Mouse (Mus musculus) frontal cortex, postnatal 25 days (tissue): Measurements from ENCODE around the gene Prrg2.

Experiments
- DNase-seq, 2 experiments: peaks; one replicate each; pipeline ENCODE4 v3.0.0; 2022; ENCODE audit warnings: low spot score in 2 of 2

Gene Prrg2

DNA sequence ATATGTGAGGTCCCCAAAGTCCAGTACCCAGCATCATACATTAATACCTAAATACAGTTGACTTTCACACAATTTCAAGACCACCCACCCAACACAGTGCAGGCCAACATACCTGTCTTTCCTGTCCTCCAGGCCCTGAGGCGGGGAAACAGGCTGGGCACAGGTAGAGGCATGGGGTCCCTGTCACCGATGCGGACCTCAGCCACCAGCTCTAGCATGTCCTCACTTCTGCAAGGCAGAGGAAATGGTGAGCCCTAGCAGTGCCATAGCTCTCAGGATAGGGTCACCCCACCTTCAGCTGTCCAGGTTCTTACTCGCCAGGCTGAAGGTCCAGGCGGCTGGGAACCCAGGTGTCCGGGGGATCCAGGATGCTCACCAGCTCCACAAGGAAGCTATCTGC lies 50.5 kb downstream of the Prrg2 start:
- no peak for DNase-seq

DNA sequence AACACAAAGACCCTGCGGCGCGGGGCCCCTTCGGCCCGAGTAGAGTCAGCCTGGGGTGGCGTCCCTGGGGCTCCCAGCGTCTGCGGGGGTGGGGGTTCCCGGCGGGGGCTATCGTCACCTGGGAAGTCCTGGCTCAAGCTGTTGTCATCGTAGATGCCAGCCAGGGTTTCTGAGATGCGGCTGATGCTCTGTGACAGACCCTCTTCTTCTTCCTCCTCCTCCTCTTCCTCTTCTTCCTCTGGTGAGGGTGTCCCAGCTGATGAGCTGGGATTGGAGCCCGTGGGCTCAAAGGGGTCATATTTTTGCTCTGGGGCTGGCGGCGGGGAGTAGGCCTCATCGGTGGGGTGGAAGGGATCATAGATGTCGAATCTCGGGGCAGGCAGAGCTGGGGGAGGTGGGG lies 54.1 kb downstream of the Prrg2 start:
- DNase-seq = no peak

- no peak for DNase-seq
Measured at GRCm38 (mm10) chr7:45007846-45008245, 54.6 kb downstream of the Prrg2 start.

- DNase-seq = no peak
Measured at GRCm38 (mm10) chr7:45007141-45007540, 55.3 kb downstream of the Prrg2 start.

GRCm38 (mm10) chr7:45006503-45006902 lies 56.0 kb downstream of the Prrg2 start:
- DNase-seq = no peak

DNA sequence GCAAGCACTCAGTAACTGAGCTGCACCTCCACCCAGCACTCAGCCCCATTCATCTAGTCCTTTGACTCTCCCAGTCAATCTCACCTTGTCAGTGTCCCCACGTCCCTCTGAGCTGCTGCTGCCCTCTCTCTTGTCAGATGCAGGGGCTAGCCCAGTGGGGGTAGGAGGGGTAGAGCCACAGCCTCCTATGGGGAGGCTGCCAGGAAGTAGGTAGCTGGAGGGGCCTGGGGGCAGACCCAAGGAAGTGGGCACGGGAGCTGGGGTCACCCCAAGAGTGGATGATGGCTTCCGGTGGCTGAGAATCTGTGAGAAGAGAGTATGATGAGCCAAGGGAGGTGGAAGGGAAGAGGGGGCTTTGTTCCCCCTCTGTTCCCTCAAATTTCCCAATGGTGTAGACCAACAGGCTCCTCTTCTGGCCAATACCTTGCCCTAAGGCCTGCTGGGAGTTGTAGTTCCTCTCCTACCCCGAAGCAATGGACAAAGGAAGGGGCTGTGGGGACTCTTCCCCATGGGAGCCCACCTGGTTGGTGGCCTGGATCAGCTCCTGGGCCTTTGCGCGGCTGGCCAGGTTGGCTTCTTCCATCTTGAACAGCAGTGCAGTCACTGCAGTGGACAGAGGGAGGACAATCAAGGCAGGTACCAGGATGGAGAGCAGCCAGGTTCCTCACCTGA lies 57.0 kb downstream of the Prrg2 start:
- no peak for DNase-seq

- no peak for DNase-seq
Measured at GRCm38 (mm10) chr7:45004546-45004945, 57.9 kb downstream of the Prrg2 start.
